Mouse (Mus musculus) CD4-positive, CD25-positive, alpha-beta regulatory T cell, adult 4 months (primary cell): ENCODE measurements around the gene Parva. TPM values are rescaled to one million over a fixed set of nuclear protein-coding genes. Genes with fewer than 3 reads are reported as not detected.

Source experiments
- ATAC-seq: one replicate; pipeline ENCODE4 v1.8.0; 2017
- polyA plus RNA-seq, 2 experiments: library from polyadenylated mRNA; unstranded; fragments of 100-300 nt; shearing (Covaris generic); gene quantifications; one replicate each; pipeline ENCODE4 v1.2.1; 2017

Parva gene
- polyA plus RNA-seq, 2 experiments from 2014 or later, result not detected

DNA sequence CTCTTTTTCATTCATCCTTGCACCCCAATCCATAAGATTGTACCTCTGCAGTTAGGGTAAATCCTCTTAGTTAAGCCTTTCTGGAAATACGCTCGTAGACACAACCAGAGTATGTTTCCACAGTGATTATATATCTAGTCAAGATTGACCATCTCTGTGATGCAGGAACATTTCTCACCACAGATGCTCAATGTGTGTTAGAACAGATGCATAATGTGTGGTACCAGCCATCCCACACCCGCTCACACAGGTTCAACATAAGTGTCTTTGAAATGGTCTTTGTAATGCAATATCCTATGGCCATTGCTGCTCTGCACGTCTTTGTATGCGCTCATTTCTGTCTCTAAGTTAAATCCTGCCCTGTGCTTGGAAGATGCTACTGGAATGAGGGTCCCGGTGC is 98.2 kb downstream of the Parva start:
- no peak for ATAC-seq

DNA sequence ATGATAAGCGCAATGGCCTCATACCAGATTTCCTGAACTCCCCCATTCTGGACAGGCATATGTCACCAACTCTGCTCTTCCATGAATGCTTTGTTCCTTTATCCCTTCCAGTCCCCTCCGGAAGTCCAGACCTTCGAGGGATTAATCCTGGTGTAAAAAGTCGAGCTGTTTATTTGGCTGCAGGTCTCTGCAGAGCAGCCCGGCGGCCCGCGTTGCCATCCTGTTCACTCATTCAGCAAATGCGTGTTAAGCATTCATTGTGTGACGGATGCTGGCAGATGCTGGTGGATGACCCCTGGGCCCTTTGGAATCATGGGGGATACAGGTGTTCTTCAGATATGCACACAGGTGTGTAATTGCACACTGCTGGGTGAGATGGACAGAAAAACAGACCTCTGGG is 98.9 kb downstream of the Parva start:
- no peak for ATAC-seq

DNA sequence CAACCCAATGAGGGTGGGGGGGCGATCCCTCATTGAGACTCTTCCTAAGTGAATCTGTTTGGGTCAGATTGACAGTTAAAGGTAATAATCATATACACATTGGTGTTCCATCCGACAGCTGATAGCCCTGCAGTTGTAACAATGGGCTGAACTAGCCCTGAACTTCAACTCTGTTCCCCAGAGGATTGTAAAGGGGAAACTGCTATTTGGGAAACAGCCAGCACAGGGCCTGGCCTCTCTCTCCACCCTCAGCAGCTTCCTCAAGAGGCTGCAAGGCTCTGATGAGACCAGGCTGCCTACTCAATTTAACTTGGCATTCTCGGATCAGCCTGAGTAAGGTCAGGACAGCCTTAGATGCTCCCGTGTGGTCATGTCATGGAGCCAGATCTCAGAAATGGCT is 99.9 kb downstream of the Parva start:
- ATAC-seq, result no peak

DNA sequence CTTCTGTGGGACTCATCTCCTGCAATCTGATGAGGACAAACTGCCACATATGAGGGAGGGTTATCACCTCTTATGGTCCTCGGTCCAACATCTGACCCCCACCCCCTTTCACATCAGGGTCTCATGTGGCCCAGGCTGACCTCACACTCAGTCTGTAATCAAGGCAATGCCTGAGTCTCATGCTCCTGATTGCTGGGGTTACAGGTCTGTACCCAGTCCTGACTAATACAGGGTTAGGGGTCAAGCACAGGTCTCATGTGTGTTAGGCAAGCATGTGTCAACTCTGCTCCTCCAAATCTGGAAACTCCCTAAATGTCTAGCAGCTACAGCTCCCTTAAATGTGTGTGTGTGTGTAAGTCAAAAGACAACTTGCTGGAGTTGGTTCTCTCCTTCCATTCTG is 100.8 kb downstream of the Parva start:
- ATAC-seq, result no peak

DNA sequence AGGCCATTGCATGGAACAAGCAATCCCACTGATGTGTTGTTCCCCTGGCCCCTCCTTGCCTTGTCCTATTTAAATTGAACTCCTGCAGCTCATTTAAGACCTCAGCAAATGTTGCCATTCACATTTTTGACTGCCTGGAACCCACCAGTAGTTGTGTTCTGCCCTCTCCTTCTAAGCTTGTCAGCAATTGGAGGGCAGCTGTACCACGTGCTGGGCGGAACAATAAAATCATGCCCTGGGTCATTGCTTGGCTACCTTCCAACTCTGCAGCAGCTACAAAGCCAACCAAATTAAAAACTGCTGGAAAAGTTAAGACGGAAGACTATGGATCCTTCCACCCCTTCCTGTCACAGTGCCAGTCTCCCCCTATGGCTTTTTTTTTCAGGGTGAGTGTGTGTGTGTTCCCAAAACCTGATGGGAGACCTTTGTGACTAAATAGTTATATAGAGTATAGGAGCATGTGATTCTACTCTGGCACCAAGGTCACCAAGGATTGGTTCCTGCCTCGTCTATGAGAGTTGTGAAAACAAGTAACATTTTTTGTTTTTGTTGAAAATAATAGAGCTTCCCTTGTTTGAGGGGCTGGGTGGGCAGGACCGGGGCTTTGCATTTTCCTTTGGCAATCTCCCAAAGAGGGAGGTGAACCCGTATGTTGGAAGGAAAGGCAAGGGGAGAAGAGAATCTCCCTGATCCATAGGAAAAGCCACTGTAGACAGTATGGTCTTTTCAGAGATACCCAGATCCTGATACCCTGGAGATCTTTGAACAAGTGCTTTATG is 101.5 kb downstream of the Parva start:
- ATAC-seq, result no peak

DNA sequence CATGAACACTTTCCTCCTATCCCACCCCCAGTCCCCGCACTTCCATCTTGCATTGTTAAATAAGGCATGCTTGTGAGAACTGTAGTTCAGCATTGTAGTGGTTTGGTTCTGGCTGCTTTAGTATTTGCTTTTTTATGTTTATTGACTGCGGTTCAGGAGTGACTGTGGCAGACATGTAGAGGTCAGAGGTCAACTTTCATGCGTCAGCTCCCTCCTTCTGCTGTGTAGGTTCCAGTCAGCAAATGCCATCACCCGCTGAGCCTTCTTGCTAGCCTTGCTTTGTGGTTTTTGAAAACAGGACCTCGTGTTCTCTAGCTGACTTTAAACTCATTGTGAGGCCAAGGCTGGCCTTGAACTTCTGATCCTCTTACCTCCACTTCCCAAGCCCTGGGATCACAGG is 103.6 kb downstream of the Parva start:
- ATAC-seq, result no peak

DNA sequence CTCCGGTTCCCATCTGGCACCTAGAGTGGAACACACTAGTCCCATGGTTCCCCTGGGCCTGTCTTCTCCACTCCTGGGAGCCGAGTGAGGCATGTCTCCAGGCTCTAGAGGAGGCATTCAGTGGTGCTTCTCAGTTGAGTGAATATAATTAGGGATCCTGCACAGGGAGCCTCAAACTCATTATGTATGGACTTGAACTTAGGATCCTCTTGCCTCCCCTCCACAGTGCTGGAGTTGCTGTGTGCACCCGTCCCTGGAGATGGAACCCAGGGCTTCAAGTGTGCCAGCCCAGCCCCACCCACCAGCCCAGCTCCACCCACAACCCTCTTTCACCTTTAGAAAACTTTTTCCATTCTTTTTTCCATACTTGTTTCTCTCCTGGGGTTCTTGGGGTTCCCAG is 106.8 kb downstream of the Parva start:
- no peak for ATAC-seq

DNA sequence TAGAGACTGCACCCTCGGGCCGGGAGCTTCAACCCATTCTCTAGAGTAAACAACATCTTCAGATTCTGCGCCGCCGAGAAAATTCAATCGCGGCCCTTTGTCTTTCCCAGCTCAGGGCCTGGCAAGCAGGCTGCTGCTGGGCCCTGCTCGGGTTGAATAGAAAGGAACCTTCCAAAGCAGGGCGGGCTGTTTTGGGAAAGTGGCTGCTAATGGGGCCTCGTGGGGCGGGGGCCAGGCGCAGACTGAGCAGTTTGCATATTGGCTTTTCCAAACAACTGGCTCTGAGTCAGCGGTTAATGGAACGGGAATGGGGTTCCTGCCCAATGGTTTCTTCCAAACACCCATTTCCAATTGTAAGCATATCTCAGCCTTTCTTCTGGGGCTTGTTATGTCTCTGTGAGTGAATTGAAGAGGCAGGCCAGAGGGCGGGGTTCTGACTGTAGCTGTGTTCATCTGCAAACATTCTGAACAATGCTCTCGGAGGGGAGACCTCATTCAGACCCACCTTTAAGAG is 108.2 kb downstream of the Parva start:
- ATAC-seq, result no peak

DNA sequence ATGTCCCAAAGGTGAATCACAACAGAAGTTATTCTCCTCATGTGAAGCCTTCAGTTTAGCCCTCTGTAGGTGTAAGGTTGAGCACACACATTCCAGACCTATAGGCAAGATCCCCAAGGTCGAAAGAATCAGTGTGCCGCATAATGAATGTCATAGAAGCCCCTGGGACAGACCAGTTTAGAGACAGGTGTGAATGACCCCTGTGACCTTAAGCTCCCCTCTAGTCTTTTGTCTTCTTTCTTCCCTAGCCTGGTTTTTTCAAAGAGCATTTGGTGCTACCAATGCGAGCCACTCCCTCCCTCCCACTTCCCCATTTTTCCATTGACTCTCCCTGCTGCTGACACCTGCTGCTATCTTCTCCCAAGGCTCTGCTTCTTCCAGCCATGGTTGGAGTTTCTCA is 121.8 kb downstream of the Parva start:
- ATAC-seq, result no peak

DNA sequence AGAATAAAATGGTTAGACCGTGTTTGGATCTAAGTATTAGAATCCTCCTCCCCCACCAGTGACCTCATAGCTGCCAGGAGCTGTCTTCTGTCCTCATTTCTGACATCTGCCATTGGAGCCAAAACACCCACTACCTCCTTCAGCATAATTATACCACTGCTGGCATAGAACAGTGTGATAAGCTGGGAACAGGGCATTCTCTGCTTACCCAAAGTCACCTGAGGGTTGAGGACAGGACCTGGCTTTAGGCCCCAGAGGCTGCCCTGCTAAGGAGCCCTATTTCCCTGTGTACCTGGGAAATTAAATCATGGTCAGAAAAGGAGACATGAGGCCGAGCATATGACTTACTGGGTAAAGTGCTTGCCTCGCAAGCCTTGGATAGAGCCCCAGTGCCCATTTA is 134.2 kb downstream of the Parva start:
- ATAC-seq, result no peak

DNA sequence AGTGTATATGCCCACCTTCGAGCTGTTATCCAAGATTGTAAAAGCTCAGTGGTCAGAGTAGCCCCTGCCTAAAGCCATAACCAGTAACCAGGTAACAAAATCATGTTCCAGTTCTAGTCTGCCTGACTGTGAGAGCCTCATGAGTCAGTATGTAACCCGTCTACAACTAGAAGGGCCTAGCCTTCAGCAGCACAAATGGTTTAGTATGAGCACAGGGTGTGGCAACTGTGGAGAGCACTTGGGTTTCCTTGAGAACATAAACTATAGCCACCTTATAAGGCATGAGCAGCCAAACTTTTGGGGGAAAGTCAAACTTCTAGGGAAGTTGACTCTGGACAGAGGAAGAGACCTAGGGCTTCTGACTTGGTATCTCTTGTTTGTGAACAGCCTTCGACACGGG is 139.7 kb downstream of the Parva start:
- ATAC-seq, result no peak

DNA sequence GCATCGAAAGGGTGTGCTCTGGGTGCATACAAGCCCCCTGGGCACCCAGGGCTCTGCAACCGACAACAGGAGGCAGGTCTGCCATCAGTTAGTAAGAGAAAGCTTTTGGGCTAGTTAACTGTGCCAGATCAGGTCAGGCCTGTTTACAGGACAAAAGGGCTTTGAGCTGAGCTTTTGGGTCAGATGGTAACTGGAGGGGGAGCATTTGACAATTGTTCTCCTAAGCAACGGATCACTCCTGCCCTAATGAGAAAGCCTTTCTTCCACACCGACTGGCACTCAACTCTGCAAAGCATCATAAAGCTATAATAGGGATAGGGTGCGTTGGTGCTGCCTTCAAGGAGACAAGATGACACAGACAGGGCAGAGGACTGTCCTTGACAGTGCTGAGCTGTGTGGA is 141.7 kb downstream of the Parva start:
- no peak for ATAC-seq

DNA sequence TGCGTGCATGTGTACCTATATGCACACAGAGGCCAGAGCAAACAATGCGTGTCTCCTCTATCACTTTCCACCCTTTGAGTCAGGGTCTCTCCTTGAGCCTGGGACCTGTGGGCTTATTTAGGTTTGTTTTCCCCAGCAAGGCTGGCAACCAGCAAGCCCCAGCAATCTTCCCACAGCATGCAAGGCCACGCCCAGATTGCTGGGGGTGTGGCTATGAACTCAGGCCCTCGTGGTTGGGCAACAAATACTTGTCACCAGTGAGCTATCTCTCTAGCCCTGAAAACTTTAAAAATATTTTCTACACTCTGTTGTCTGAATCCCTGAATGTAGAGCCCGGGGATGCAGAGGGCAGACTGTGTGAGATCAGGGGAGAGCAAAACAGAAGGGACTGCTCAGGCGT is 154.3 kb downstream of the Parva start:
- ATAC-seq, result no peak

DNA sequence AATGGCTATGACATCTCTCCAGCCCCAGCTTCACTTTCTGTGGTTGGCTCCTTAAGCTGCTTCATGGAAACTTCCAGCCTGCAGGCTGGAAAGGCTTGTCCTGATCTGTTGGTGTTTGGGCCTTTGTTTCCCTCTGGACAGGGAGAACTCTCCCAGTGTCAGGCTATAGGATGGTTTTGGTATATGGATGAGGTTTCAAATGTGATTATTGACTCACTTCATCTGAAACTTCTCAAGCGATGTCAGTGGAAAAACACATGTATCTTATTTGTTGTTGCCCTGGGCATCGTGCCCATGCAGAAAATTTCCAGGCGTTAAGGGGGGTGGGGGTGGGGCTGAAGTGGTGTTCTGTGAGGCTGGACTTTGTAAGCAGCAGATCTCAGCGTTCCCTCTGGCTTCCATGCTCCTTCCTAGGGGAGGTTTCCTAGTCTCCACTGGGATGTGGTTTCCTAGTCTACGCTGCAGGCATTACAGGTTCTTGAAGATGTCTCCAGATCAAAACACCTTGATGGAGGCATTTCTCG is 155.6 kb downstream of the Parva start:
- ATAC-seq, result no peak

DNA sequence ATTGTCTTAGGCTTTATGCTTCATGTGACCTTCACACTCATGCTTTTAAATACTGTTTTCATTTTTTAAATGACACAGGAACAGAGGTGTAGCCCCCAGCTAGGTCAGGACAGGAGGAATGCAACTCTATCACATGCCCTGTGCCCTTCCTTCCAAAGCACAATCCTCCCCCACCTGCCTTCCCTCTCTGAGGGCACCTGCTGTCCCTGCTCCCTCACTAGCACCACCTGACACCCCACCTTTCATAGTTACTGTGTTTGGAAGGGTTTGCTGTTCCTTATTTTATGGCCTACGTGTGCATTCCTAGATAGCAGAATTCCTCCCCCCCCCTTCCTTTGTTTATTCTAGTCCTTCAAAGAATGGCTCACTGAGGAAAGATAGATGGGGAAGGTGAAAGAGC is 160.1 kb downstream of the Parva start:
- no peak for ATAC-seq

DNA sequence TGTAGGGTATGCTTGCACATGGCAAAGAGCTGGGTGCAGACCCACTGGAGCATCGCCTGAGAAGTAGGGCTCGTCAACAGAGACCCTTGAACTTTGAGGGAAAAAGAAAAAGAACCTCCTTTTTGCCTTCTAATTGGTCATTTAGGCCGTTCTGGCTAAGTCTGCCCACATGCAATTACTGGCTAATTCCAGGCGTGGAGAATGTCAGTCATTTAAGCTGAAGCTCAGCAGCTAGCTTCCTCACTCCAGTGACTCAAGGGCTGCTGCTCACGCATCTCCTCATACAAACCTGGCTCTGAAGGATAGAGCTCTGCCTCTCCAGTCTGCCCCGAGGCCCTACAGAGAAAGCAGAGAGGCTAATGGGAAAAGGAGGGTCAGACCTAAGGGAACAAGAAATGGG is 162.2 kb downstream of the Parva start:
- ATAC-seq, result no peak

DNA sequence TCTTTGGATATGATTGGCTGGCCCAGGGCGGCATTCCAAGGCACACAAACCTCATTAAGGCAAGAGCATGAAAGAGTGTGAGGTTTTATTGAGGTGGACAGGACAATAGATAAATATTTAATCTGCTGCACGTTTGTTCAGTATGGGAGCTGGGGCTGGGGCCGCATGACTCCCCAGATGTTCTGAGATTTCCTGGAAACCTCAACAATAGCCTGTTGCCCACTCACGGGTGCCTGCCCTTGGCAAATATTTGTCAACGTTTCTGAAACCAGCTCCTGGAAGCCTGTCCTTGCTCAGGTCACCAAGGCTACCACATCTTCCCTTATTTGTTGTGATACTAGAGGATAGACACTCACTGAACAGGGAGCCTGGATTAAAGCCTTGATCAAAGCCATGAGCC is 166.3 kb downstream of the Parva start:
- no peak for ATAC-seq

DNA sequence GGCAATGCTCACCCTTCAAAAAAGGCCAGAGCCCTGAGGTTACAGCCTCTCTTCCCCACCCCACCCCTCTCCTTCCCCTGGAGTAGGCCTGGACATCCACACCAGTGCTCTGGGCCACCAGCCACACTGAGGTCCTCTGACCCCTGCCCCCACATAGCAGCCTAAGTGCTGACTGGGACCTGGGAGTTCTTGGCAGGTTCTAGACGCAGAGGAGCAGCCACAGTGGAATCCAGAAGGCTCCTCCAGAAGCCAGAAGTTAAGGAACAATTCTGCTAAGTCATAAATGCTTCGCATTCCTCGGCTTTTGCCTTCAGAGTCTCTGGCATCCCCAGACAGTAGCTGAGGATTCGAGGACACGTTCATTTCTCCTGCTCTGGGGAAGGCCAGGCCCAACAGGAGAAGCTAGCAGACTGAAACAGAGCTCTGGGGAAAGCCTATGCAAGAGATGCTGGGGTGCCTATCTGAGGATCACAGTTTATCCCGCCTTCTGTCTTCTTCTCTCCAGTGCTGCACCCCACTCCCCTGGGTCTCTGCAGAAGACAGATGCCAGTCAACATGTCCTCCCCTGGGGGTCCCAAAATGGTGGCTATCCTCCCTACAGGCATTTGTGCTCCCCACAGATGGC is 168.0 kb downstream of the Parva start:
- no peak for ATAC-seq

DNA sequence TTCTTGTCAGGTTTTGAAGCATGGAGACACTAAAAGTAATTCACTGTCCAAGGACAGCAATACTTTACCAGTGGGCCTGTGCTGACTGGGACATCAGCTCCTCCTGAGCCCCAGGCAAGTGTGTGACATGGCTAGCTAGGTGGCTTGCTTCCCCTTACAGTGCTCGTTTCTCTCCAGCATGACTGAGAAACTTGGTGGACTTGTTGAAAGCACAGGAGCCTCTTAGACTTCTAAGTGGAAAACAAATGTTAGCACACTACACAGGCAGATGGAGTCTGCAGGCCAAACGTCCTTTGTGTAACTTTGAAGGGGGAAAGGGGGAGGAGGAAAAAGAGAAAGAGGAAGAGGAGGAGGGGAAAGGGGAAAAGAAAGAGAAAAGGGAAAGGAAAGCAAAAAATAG is 172.3 kb downstream of the Parva start:
- ATAC-seq, result no peak

DNA sequence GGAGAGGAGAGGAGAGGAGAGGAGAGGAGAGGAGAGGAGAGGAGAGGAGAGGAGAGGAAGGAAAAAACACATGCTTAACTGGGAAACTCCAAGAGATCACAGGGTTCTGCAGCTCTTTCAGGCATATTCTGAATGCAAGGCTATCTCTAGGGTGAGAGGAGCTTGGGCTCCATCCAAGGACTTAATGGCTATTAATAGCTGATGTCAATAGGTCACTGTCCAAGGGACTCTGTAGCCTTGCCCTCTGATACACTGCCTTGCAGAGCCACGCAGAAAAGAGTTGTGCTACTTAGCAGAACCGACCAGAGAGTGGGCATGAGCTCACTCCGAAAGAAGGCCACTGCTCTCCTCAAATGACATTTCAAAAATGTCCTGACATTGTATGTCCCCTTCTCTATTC is 172.9 kb downstream of the Parva start:
- ATAC-seq, result no peak

DNA sequence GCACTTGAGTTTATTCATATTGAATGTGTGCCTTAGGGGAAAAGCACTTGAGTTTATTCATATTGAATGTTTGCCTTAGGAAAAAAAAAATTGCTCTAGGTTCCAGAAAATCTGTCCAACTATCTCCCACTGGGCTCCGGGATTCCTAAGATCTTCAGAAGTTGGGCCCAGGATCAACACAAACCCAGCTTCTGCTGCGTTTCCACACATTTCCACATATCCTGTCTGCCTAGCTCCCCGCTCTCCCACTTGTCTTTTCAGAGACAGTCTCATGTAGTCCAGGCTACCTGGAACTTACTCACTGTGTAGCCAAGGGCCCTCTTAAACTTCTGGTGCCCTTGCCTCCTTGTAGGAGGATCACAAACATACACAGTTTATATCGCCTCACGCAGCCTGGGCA is 175.7 kb downstream of the Parva start:
- no peak for ATAC-seq

DNA sequence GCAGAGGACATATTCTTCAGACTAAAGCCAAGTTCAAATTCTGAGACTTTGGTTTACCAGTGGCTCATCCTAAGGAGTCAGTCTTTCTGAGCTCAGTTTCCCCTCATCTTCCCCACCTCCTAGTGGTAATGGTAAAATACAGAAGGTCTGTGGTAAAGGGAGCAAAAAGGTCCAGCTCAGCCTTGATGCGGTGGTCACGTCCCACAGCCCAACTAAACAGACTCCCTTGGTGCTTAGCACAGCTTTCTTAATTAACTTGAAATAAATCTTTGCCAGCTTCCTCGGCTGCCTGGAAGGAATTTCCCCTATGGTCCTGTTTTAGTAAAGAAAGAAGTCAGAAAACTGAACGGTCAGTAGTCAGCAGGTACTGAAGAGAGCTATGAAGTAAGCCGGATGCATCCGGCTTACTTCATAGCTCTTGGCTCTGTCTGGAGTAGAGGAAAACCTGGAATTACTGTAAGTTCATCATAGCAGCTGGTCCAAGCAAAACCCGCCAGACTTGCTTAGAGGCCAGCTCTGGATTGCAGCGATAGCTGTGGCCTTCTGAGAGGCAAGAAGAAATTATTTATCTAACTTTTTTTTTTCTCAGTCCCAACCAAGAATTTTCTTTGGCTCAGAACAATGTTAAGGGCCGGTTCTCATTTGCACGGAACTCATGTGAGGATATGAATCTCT is 176.3 kb downstream of the Parva start:
- ATAC-seq, result no peak

DNA sequence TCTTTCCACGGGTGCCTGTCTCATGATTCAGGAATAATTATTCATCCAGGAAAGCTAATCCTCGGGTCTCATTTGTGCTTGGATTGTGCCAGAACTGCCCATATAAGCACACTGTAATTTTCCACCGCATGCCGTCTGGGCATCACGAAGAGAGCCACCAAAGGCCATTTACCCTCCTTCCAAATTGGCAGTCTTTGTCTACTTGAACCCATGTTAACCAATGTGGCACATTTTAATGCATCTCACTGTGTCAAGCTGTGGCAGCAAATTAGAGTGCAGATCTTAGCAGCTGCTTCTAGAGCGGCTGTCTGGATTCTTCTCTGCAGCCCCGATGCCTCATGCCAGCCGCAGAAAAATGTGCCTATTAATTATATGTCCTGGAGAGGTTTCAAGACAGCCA is 176.9 kb downstream of the Parva start:
- no peak for ATAC-seq
